Mouse (Mus musculus) gastrocnemius, adult 2 months (tissue): Measurements from ENCODE around the gene Rufy2. TPM values are rescaled to one million over a fixed set of nuclear protein-coding genes. Genes with fewer than 3 reads are reported as not detected.
"Not testable (repeated sequence)": the region's sequence is repeated elsewhere in the genome, so short reads cannot be mapped to it uniquely, and the experiment has no call there.

Experiments
- DNase-seq: peaks from one replicate; pipeline ENCODE4 v3.0.0; 2022
- H3K27ac ChIP-seq: fragments of 200-600 bp; 2 replicates; pipeline ENCODE4 v1.8.1; 2022; ENCODE audit warnings: mild to moderate bottlenecking
- H3K4me3 ChIP-seq: fragments of 200-600 bp; 2 replicates; pipeline ENCODE4 v1.8.1; 2022; ENCODE audit warnings: mild to moderate bottlenecking, moderate library complexity
- CTCF ChIP-seq: fragments of 200-600 bp; IDR thresholded peaks from 2 replicates; pipeline ENCODE4 v1.8.1; 2022; ENCODE audit warnings: antibody characterized with exemption, mild to moderate bottlenecking, moderate library complexity
- intact Hi-C: fragments of 180-260 bp; cut with DNase I; formaldehyde crosslinking; loops from one replicate; pipeline ENCODE4 v1.15.1; 2025
- total RNA-seq, 2 experiments: library from RNA; stranded (reverse); gene quantifications; 2 replicates each; pipeline ENCODE4 v1.2.3; 2021

Rufy2 gene
- total RNA-seq, 2 experiments from 2014 or later = 3.8 to 4.7 TPM

DNA sequence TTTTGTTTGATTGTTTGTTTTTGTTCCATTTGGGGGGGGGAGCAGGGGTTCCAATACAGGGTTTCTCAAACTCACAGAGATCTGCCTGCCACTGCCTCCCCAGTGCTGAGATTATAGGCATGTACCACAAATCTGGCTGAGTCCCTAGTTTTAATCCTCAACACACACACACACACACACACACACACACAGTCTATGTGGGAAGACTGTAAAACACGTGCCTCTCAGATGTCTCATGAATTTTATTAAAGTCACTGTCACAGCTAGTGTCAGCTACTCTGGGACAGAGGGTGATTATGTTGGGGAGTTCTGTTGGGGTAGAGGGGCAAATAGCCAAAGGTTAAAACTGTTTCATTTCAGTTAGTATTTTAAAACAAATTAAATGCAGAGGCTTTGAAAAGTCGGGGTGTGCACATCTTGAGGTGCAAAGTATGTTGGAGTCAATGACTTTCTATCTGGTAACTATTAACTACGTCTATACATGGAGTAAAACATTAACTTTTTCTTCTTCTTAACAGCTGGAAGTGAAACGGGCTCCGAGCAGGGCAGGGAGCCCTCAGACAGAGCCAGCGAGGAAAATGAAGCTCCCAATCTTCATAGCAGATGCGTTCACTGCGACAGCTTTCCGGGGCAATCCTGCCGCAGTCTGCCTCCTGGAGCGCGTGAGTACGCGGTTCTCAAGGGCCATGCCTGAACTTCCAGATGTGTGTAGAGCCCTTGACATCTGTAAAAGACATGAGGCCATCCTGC lies 58.7 kb downstream of the Rufy2 start:
- Histone ChIP-seq H3K27ac (no peak overlapping the region), H3K4me3 (no peak overlapping the region)
- no peak for TF ChIP-seq CTCF
- DNase-seq = no peak
- intact Hi-C loops = no loop called here

DNA sequence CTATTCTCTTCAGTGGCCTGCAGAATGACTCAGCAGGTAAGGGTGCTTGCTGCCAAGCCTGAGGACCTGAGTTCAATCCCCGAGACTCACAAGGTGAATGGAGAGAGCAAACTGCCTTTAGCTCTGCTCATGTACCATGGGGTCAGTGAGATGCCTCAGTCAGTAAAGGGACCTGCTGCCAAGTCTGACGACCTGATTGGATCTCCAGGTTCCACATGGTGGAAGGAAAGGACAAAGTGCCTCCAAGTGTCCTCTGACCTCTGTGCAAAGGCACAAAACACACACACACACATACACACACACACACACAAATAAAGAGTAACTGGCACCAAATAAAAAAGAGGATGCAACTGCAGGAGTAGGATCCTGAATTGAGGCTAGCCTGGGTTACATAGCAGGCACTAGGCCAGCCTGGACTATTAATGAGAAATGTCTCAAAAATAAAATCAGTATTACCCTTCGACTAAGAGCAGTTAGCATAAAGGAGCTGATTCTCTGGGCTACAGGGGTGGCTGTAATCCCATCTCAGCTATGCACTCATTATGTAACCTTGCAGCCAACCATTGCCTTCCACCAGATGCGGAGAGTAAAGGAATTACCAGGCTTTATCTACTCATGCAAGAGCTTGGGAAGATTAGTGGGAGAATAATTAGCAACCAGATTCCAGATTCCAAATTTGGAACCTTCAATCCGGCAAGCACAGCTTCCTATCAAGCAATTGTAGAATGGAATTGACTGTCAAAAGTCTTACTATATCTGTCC lies 60.0 kb downstream of the Rufy2 start:
- no peak for TF ChIP-seq CTCF
- Histone ChIP-seq H3K27ac (no peak overlapping the region), H3K4me3 (no peak overlapping the region)
- DNase-seq = no peak
- intact Hi-C loops = no loop called here

DNA sequence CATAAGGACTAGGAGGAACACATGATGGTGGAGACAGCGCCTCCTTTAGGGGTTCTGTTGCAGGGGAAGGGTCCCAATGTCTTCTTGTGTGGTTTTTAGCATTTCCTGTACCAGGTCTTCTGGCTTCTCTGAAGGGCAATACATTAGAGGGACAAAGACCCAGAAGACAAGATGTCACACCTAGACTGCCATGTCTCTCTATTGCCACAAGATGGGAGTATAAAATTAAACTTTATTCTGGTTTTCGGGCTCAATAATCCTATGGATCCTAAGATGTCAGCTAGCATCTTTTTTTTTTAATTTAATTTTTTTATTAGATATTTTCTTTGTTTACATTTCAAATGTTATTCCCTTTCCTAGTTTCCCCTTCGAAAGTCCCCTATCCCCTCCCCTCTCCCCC lies 63.1 kb downstream of the Rufy2 start:
- peak; percentile 43 for TF ChIP-seq CTCF
- Histone ChIP-seq H3K4me3 (no peak overlapping the region), H3K27ac (no peak overlapping the region)
- no peak for DNase-seq
- intact Hi-C loops = no loop called here

DNA sequence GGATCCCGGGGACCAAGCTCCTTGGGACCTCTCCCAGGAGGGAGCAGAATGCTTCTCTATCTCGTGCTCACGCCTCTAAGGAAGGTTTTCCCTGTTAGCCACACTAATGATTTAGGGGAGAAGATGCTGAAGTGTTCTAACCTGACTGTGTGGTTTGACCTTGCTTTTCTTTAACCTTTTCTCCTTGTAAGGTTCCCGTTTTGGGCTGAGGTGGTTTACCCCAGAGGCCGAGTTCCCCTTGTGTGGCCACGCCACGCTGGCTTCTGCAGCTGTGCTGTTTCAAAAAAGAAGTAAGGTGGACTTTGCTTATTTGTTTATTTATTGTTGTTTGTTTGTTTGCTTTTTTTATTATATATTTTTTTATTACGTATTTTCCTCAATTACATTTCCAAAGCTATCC lies 67.7 kb downstream of the Rufy2 start:
- DNase-seq = no peak
- H3K27ac ChIP-seq = no peak overlapping the region
- TF ChIP-seq CTCF = no peak
- H3K4me3 ChIP-seq = no peak overlapping the region
- intact Hi-C loops = no loop called here

DNA sequence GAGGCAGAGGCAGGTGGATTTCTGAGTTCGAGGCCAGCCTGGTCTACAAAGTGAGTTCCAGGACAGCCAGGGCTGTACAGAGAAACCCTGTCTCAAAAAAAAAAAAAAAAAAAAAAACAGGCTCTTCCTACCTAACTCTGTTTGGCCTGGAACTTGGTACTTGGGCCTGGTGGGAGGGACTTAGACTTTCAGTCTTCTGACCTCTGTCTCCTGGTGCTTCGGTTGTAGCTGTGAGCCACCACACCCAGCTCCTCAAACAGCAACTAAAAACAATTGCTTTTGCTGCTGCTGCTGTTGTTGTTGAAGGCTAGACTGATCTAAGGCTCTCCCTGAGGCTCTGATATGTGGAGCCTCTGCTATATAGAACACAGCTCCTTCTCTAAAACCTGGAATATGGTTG lies 69.1 kb downstream of the Rufy2 start:
- Histone ChIP-seq H3K4me3 (no peak overlapping the region), H3K27ac (peak overlapping the region; percentile 62)
- no peak for TF ChIP-seq CTCF
- intact Hi-C loops = no loop called here
- no peak for DNase-seq

DNA sequence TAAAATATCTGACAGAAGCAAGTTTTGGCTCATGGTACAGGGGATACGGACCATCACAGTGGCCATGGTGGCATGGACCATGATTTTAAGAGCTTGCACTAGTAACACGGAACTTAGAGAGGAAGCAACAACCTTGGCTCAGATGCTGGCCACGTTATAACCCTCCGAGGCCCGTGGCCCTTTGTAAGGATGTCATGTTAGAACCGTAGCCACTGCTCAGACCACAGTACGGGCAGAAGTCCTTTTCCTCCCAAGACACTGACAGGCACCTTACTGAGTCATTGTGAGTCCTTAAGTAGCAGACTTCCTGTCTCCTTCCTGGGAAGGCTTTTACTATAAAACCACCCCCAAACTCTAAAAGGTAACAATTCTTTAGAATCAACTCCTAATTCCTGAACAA lies 71.2 kb downstream of the Rufy2 start:
- Histone ChIP-seq H3K27ac (peak overlapping the region; percentile 13; the same call in 1 of the 2 replicates), H3K4me3 (no peak overlapping the region)
- no peak for DNase-seq
- intact Hi-C loops = no loop called here
- TF ChIP-seq CTCF = no peak

DNA sequence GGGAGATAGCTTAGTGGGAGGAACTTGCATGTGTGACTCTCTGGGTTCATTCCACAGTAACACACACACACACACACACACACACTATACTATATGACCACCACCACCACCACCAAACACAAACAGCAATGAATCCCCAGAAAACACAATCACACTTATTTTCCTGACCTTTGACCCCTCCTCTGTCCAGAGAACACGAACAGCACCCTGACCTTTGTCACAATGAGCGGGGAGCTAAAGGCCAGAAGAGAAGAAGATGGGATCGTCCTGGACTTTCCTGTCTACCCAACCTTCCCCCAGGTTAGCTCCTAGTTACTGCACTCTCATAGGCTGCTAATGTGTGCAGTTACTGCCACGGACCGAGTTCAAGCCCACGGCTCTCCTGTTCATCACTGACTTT lies 72.0 kb downstream of the Rufy2 start:
- no peak for TF ChIP-seq CTCF
- Histone ChIP-seq H3K4me3 (no peak overlapping the region), H3K27ac (no peak overlapping the region)
- DNase-seq = no peak
- intact Hi-C loops = no loop called here

DNA sequence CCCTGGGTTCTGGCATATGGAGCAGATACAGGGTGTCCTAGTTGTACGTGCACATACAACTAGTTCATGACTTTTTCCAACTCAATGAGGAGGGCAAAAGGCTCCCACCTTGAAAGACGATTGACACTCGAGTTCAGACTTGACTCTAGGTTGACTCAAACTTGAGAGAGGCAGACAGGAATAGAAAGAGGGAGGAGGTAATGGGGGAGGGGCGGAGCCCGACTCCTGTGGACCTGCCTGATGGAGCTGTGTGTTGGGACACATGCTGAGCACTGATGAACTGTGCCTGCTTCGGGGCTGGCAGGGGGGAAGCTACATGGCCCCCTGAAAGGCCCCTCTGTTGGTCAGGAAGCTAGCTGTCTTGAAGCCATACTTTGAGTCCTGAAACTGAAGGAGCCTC lies 73.0 kb downstream of the Rufy2 start:
- intact Hi-C loops = no loop called here
- DNase-seq = no peak
- TF ChIP-seq CTCF = no peak

DNA sequence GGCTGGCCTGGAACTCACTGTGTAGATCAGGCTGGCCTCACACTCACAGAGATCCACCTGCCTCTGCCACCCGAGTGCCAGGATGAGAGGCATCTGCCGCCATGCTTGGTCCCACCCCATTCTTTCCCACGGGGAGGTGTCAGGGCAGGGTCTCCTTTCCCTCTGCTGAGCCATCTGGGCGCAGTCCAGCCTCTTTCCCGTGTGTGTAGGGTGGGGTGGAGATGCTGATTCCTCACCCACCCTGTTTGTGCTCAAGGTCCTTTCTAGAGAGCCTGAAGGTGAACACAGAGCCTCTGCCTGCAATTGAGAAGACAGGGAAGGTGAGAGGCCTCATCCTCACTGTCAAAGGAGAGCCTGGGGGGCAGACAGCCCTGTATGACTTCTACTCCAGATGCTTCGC lies 74.0 kb downstream of the Rufy2 start:
- H3K27ac ChIP-seq, intact Hi-C loops, DNase-seq, H3K4me3 ChIP-seq: not testable (repeated sequence)

More for the DNA sequence above, 73.0 kb downstream of the Rufy2 start:
- Histone ChIP-seq H3K27ac (no peak overlapping the region), H3K4me3 (no peak overlapping the region)

DNA sequence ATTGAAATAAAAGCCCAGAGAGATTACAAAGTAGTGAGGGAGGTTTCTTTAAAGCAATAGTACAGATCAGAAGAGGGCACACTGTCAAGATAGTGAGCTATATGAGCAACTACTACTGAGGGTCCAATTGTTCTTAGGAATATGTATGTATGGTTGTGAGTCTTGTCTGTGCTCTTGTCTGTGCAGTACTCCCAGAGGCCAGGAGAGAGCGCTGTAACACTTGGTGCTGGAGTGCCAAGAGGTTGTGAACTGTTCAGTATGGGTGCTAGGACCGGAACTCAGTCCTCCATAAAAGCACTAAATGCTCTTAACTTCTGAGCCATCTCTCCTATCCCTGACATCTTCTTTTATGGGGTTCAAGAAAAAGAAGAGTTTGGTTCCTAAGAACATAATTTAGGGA lies 74.6 kb downstream of the Rufy2 start:
- intact Hi-C loops = no loop called here
- no peak overlapping the region for H3K27ac ChIP-seq
- H3K4me3 ChIP-seq = no peak overlapping the region
- peak; percentile 17; the same call in 1 of the 2 replicates for TF ChIP-seq CTCF
- DNase-seq = no peak

DNA sequence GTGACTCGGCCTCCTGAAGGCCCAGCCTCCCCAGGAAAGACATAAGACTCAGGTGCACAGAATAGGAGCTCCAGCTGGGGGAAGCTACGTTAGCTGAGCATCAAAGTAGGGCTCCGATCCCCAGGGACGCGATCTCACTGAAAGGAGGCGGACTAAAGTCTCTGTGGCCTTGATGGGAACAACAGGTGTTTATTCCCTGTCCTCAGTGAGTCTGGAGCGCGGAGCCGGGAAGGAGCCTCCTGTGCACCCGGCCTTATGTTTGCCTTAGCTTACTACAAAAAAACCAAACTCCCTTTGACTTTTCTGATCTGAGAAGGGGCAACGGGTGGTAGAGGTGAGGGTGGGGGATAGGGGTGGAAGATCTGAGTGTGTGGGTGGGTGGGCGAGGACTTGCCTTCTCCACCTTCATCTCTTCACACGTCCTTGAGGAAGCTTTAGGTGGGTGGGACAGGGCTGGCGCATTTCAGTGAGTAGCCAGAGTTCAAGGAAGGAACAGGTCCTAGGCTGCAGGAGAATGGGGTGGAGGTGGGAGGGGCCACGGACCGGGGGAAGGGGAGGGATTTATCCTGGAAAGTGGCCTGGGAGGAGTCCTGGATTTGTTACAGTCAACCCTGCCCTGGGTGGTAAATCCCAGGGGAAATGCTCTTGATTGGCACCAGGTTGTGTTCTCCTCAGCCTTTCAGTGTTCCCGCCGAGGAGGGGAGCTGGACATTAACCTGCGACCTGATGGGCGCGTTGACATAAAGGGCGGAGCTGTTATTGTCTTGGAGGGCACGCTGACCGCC lies 77.1 kb downstream of the Rufy2 start:
- intact Hi-C loops = no loop called here
- Histone ChIP-seq H3K4me3 (peak overlapping the region; percentile 43), H3K27ac (peak overlapping the region; percentile 68)
- no peak for TF ChIP-seq CTCF
- peak; percentile 48 for DNase-seq

DNA sequence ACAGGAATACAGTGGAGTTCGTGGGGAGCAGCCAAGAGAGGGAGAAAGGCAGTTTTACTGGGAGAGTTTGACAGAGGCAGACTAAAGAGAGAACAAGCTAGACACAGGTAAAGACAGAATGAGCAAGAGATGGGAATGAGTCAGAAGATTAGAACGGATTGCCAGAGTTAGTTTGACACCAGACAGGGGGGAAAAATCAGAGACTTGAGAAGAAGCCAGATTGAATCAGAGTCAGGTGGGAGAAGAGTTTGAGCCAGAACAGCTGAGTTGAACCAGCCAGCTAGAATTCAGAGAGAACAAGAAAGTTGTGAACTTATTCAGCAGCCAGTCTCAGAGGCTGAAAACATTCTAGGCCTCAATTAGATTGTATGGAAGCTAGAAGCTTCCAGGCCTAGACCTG lies 79.8 kb downstream of the Rufy2 start, which contains the start of gene Pbld1:
Pbld1 (plus strand) TSS at position 301 of the 400 bp plus-strand sequence.
- intact Hi-C loops = no loop called here
- Histone ChIP-seq H3K27ac (peak within 1 kb of the TSS; percentile 71), H3K4me3 (peak within 1 kb of the TSS; percentile 14)
- no peak for DNase-seq
- TF ChIP-seq CTCF = no peak

DNA sequence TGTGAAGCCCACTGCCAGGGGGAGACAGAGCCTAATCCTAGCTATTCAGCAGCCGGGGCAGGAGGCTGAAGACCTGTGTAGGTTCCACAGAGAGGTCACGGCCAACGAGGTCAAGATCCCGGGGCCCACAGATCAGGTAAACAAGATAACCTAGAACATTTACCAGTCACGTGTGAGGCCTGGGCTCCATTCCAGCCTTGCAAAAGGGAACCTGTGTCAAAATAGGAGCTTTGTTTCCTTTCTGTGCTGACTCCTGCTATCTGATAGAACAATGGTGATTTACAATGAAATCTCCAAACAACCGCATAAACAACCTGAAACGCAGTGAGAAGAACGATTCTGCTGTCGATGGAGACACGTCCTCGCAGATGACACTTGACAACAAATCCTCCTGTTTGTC lies 80.4 kb downstream of the Rufy2 start:
- peak overlapping the region; percentile 71 for H3K27ac ChIP-seq
- H3K4me3 ChIP-seq = peak overlapping the region; percentile 14
- intact Hi-C loops = no loop called here
- no peak for TF ChIP-seq CTCF
- peak; percentile 31 for DNase-seq
